Mouse (Mus musculus) spleen, adult 2 months (tissue): ENCODE results near the gene Heyl.

ENCODE experiments used
- CTCF ChIP-seq: fragments of 200-500 bp; IDR thresholded peaks from 2 replicates; pipeline ENCODE4 v1.5.1; 2011; ENCODE audit warnings: mild to moderate bottlenecking, inconsistent platforms; ENCODE audit not compliant: insufficient read depth, insufficient read length, insufficient replicate concordance; ENCODE audit errors: extremely low read depth
- POLR2A ChIP-seq: fragments of 200-500 bp; IDR thresholded peaks from 2 replicates; pipeline ENCODE4 v1.6.1; 2011; ENCODE audit warnings: low read depth, low read length, inconsistent platforms

DNA sequence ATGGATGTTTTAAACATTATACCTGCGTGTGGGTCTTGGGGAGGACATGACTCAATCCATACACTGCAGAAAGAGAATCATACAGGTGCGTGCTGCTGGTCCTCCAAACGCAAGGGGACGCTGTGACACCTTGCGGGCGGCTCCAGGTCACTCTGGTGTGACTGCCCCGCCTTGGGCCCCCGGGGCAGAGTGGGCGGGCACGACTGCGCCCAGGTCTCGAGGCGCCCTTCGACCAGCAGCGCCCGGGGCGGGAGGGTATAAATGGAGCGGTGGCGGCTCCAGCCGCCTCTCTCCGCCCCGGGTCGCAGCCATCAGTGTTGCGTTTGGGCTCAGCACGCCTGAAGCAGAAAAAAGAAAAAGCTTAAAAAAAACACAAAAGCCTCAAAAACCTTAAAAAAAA, 49.1 kb downstream of the Heyl start:
- TF ChIP-seq CTCF (peak; percentile 69; the same call in 1 of the 2 replicates), POLR2A (peak; percentile 53)
